Mouse (Mus musculus): Measurements from ENCODE around the gene Gm21627. TPM values are rescaled to one million over a fixed set of nuclear protein-coding genes. Genes with fewer than 3 reads are reported as not detected.
"Not testable (repeated sequence)": the region's sequence is repeated elsewhere in the genome, so short reads cannot be mapped to it uniquely, and the experiment has no call there.

Gene Gm21627
- polyA plus RNA-seq (2021) = not detected

- in situ Hi-C loops (cut with MboI; ENCODE audit: low pct_unique_long_range_greater_than_20kb); POLR2A ChIA-PET; DNase-seq (ENCODE audit: low read depth, low spot score); H3K27me3 ChIP-seq; ATAC-seq; CTCF ChIA-PET: not testable (repeated sequence)
These were observed at the start of gene Gm21627 for GRCm38 (mm10) chrY:63228127-63228526. Gm21627 (plus strand) TSS chrY:63228427.
